Mouse (Mus musculus) MEL (cell line): ENCODE measurements at regions not wholly inside any gene's neighbourhood (a gene's known extent, or its start where the extent isn't known, plus 50 kb on each side); places are given as distances from the start of the nearest gene placed in this dataset.

Experiments
- DNase-seq: peaks from one replicate; pipeline ENCODE4 v3.0.0; 2011; ENCODE audit warnings: low read depth, low spot score
- H3K27ac ChIP-seq: 2 replicates; pipeline ENCODE4 v1.5.1; 2012; ENCODE audit warnings: low read depth, mild to moderate bottlenecking, control low read depth, low read length, moderate library complexity; ENCODE audit not compliant: control insufficient read depth
- H3K27me3 ChIP-seq, 2 experiments: fragments of 150-350 bp in 1 of 2; sonication (generic) in 1 of 2; 2 replicates each; pipeline ENCODE4 v1.6.1; 2012; ENCODE audit warnings: low read length in 2 of 2, mild to moderate bottlenecking in 2 of 2, improper control_type of control experiment in 1 of 2, moderate library complexity in 1 of 2; ENCODE audit not compliant: insufficient read depth in 2 of 2, control insufficient read depth in 1 of 2
- H3K36me3 ChIP-seq, 2 experiments: 2 replicates each; pipeline ENCODE4 v1.6.1; 2012 to 2014; ENCODE audit warnings: low read length in 2 of 2, improper control_type of control experiment in 1 of 2, inconsistent platforms in 1 of 2, mild to moderate bottlenecking in 1 of 2; ENCODE audit not compliant: insufficient read depth in 2 of 2, control insufficient read depth in 1 of 2
- H3K4me1 ChIP-seq, 2 experiments: fragments of 150-350 bp in 1 of 2; sonication (generic) in 1 of 2; 2 replicates each; pipeline ENCODE4 v1.6.1; 2012; ENCODE audit warnings: low read length in 2 of 2, improper control_type of control experiment in 1 of 2, mild to moderate bottlenecking in 1 of 2; ENCODE audit not compliant: insufficient read depth in 2 of 2, control insufficient read depth in 1 of 2
- H3K4me3 ChIP-seq, 2 experiments: fragments of 150-350 bp in 1 of 2; sonication (generic) in 1 of 2; 2 replicates each; pipeline ENCODE4 v1.5.1; 2012; ENCODE audit warnings: low read depth in 2 of 2, low read length in 2 of 2, mild to moderate bottlenecking in 2 of 2, moderate library complexity in 2 of 2, control low read depth in 1 of 2, improper control_type of control experiment in 1 of 2; ENCODE audit not compliant: control insufficient read depth in 1 of 2, insufficient read depth in 1 of 2
- H3K79me2 ChIP-seq: 2 replicates; pipeline ENCODE4 v1.6.1; 2012; ENCODE audit warnings: mild to moderate bottlenecking, low read length, moderate library complexity; ENCODE audit not compliant: control insufficient read depth, poor library complexity, insufficient read depth
- H3K9ac ChIP-seq: 2 replicates; pipeline ENCODE4 v1.6.1; 2012; ENCODE audit warnings: low read depth, mild to moderate bottlenecking, control low read depth, low read length, moderate library complexity; ENCODE audit not compliant: control insufficient read depth, poor library complexity, severe bottlenecking
- H3K9me3 ChIP-seq: fragments of 150-350 bp; sonication (generic); replicated peaks from 2 replicates; pipeline ENCODE4 v1.6.1; 2012; ENCODE audit warnings: mild to moderate bottlenecking, low read length, improper control_type of control experiment, moderate library complexity; ENCODE audit not compliant: insufficient read depth
- BHLHE40 ChIP-seq: IDR thresholded peaks from 2 replicates; pipeline ENCODE4 v1.6.1; 2012; ENCODE audit warnings: low read depth, mild to moderate bottlenecking, inconsistent platforms, low read length, improper control_type of control experiment, borderline replicate concordance
- CHD1 ChIP-seq: IDR thresholded peaks from 2 replicates; pipeline ENCODE4 v1.6.1; 2012; ENCODE audit warnings: low read depth, mild to moderate bottlenecking, inconsistent platforms, low read length, improper control_type of control experiment
- E2F4 ChIP-seq: IDR thresholded peaks from 2 replicates; pipeline ENCODE4 v1.6.1; 2011; ENCODE audit warnings: low read depth, low read length, improper control_type of control experiment, borderline replicate concordance
- EP300 ChIP-seq, 2 experiments: IDR thresholded peaks; 2 replicates each; pipeline ENCODE4 v1.6.1; 2011; ENCODE audit warnings: improper control_type of control experiment in 2 of 2, low read length in 2 of 2, low read depth in 1 of 2, mild to moderate bottlenecking in 1 of 2
- ETS1 ChIP-seq: IDR thresholded peaks from 2 replicates; pipeline ENCODE4 v1.6.1; 2012; ENCODE audit warnings: low read depth, mild to moderate bottlenecking, inconsistent platforms, low read length, improper control_type of control experiment, moderate library complexity
- GATA1 ChIP-seq: IDR thresholded peaks from 2 replicates; pipeline ENCODE4 v1.6.1; 2011; ENCODE audit warnings: low read depth, low read length, improper control_type of control experiment
- HCFC1 ChIP-seq: IDR thresholded peaks from 2 replicates; pipeline ENCODE4 v1.6.1; 2012; ENCODE audit warnings: low read depth, mild to moderate bottlenecking, inconsistent platforms, low read length, improper control_type of control experiment, moderate library complexity
- KAT2A ChIP-seq: conservative IDR thresholded peaks from 2 replicates; pipeline ENCODE4 v1.6.1; 2012; ENCODE audit warnings: low read depth, low read length, improper control_type of control experiment, inconsistent platforms
- NELFE ChIP-seq: IDR thresholded peaks from 2 replicates; pipeline ENCODE4 v1.6.1; 2011; ENCODE audit warnings: low read depth, low read length, improper control_type of control experiment
- POLR2A ChIP-seq, 2 experiments: IDR thresholded peaks; 2 replicates each; pipeline ENCODE4 v1.6.1; 2011 to 2012; ENCODE audit warnings: low read length in 2 of 2, mild to moderate bottlenecking in 2 of 2, control low read depth in 1 of 2, improper control_type of control experiment in 1 of 2, low read depth in 1 of 2, moderate library complexity in 1 of 2; ENCODE audit not compliant: control insufficient read depth in 1 of 2, insufficient read depth in 1 of 2, poor library complexity in 1 of 2
- POLR2AphosphoS2 ChIP-seq: IDR thresholded peaks from 2 replicates; pipeline ENCODE4 v1.6.1; 2011; ENCODE audit warnings: low read length, improper control_type of control experiment
- POLR2AphosphoS5 ChIP-seq: IDR thresholded peaks from 2 replicates; pipeline ENCODE4 v1.6.1; 2012; ENCODE audit warnings: low read depth, borderline replicate concordance, mild to moderate bottlenecking, inconsistent platforms, low read length, moderate library complexity, mixed read lengths
- TAL1 ChIP-seq: IDR thresholded peaks from 2 replicates; pipeline ENCODE4 v1.6.1; 2012; ENCODE audit warnings: mild to moderate bottlenecking, inconsistent platforms, low read length, moderate library complexity, mixed read lengths
- TBP ChIP-seq: IDR thresholded peaks from 2 replicates; pipeline ENCODE4 v1.8.0; 2011; ENCODE audit warnings: low read depth, low read length, improper control_type of control experiment
- UBTF ChIP-seq: IDR thresholded peaks from 2 replicates; pipeline ENCODE4 v1.6.1; 2012; ENCODE audit warnings: low read depth, mild to moderate bottlenecking, inconsistent platforms, low read length, improper control_type of control experiment, moderate library complexity, borderline replicate concordance; ENCODE audit not compliant: insufficient read depth
- USF1 ChIP-seq: IDR thresholded peaks from 2 replicates; pipeline ENCODE4 v1.6.1; 2014; ENCODE audit warnings: low read depth, mild to moderate bottlenecking, inconsistent platforms, low read length, improper control_type of control experiment, moderate library complexity
- ZC3H11A ChIP-seq: IDR thresholded peaks from 2 replicates; pipeline ENCODE4 v1.6.1; 2012; ENCODE audit warnings: low read depth, mild to moderate bottlenecking, inconsistent platforms, low read length, improper control_type of control experiment
- ZKSCAN1 ChIP-seq: IDR thresholded peaks from 2 replicates; pipeline ENCODE4 v1.6.1; 2012; ENCODE audit warnings: low read depth, mild to moderate bottlenecking, inconsistent platforms, low read length, improper control_type of control experiment, moderate library complexity
- ZMIZ1 ChIP-seq: IDR thresholded peaks from 2 replicates; pipeline ENCODE4 v1.6.1; 2012; ENCODE audit warnings: low read depth, mild to moderate bottlenecking, inconsistent platforms, low read length, improper control_type of control experiment, moderate library complexity

- TF ChIP-seq ZC3H11A: no peak
- 0 out of 2 replicates have a peak, but pooled peaks have one; percentile 12 for TF ChIP-seq ETS1
- TF ChIP-seq USF1: no peak
Measured at GRCm38 (mm10) chr13:119347988-119348387, 80.4 kb upstream of the Paip1 start (continued).

GRCm38 (mm10) chr13:119351346-119351745 lies 77.1 kb upstream of the Paip1 start:
- Histone ChIP-seq H3K27ac (no peak overlapping the region), H3K4me1 (peaks cover 4 to 6% of the 10 kb centered on the region in 2 experiments), H3K9me3 (no peaks in the 10 kb centered on the region), H3K4me3 (no peak overlapping the region), H3K36me3 (peaks cover 0 to 11% of the 10 kb centered on the region in 2 experiments; a peak in 2 of 4 replicates), H3K9ac (no peak overlapping the region), H3K79me2 (no peaks in the 10 kb centered on the region), H3K27me3 (no peaks in the 10 kb centered on the region)
- no peak for TF ChIP-seq CHD1
- no peak for TF ChIP-seq EP300 (IDR thresholded peaks at IDR 0.05; ENCODE audit: low read depth in 1 of 2, low read length in 2 of 2)
- TF ChIP-seq POLR2AphosphoS2: no peak
- TF ChIP-seq POLR2AphosphoS5: no peak
- no peak for TF ChIP-seq ZC3H11A
- no peak for TF ChIP-seq UBTF
- TF ChIP-seq ZKSCAN1: no peak
- no peak for TF ChIP-seq ZMIZ1
- TF ChIP-seq TBP: no peak
- no peak for DNase-seq

- no peak for DNase-seq
- no peaks in the 10 kb centered on the region for H3K36me3 ChIP-seq
Measured at GRCm38 (mm10) chr13:119358696-119359095, 69.7 kb upstream of the Paip1 start.

More at GRCm38 (mm10) chr13:119358696-119359095, 69.7 kb upstream of the Paip1 start:
- Histone ChIP-seq H3K4me1 (no peaks in the 10 kb centered on the region), H3K27me3 (no peaks in the 10 kb centered on the region), H3K27ac (no peak overlapping the region), H3K79me2 (no peaks in the 10 kb centered on the region), H3K9me3 (no peaks in the 10 kb centered on the region), H3K9ac (no peak overlapping the region), H3K4me3 (no peak overlapping the region)
- TF ChIP-seq USF1: no peak
- no peak for TF ChIP-seq KAT2A
- TF ChIP-seq NELFE: no peak
- TF ChIP-seq ZC3H11A: no peak
- TF ChIP-seq GATA1: no peak
- no peak for TF ChIP-seq E2F4
- no peak for TF ChIP-seq POLR2A (IDR thresholded peaks at IDR 0.05; ENCODE audit: control insufficient read depth in 1 of 2, insufficient read depth in 1 of 2, low read depth in 1 of 2, low read length in 2 of 2, poor library complexity in 1 of 2)
- TF ChIP-seq HCFC1: no peak
- TF ChIP-seq TAL1: no peak
- no peak for TF ChIP-seq ZMIZ1
- TF ChIP-seq BHLHE40: no peak
- no peak for TF ChIP-seq UBTF
